Mouse (Mus musculus) heart, adult 2 months (tissue): ENCODE results near the gene Lrrc56. TPM values are rescaled to one million over a fixed set of nuclear protein-coding genes. Genes with fewer than 3 reads are reported as not detected.

Experiments
- DNase-seq, 2 experiments: peaks; one replicate each; pipeline ENCODE4 v3.0.0; 2021
- H3K27ac ChIP-seq: fragments of 200-600 bp; 2 replicates; pipeline ENCODE4 v1.8.1; 2022
- H3K27me3 ChIP-seq: fragments of 200-500 bp; 2 replicates; pipeline ENCODE4 v1.6.1; 2012; ENCODE audit warnings: mild to moderate bottlenecking, low read length, inconsistent platforms, mixed read lengths; ENCODE audit not compliant: control insufficient read depth, insufficient read depth
- H3K36me3 ChIP-seq: fragments of 200-500 bp; 2 replicates; pipeline ENCODE4 v1.6.1; 2012; ENCODE audit warnings: low read length, inconsistent platforms; ENCODE audit not compliant: control insufficient read depth, insufficient read depth
- H3K4me1 ChIP-seq: fragments of 200-500 bp; 2 replicates; pipeline ENCODE4 v1.6.1; 2011; ENCODE audit warnings: low read length; ENCODE audit not compliant: control insufficient read depth, insufficient read depth
- H3K4me3 ChIP-seq: fragments of 200-600 bp; 2 replicates; pipeline ENCODE4 v1.8.1; 2022
- H3K79me2 ChIP-seq: fragments of 200-500 bp; replicated peaks from 2 replicates; pipeline ENCODE4 v1.6.1; 2012; ENCODE audit warnings: mild to moderate bottlenecking, inconsistent platforms, low read length, moderate library complexity, mixed read lengths; ENCODE audit not compliant: control insufficient read depth, insufficient read depth
- H3K9ac ChIP-seq: fragments of 200-500 bp; 2 replicates; pipeline ENCODE4 v1.6.1; 2012; ENCODE audit warnings: low read depth, mild to moderate bottlenecking, control low read depth, inconsistent platforms, low read length, mixed read lengths
- CTCF ChIP-seq: fragments of 200-600 bp; IDR thresholded peaks from 2 replicates; pipeline ENCODE4 v1.8.1; 2022; ENCODE audit warnings: antibody characterized with exemption, mild to moderate bottlenecking, moderate library complexity
- EP300 ChIP-seq: fragments of 200-500 bp; IDR thresholded peaks from 2 replicates; pipeline ENCODE4 v1.6.1; 2011; ENCODE audit warnings: low read depth, low read length, control low read depth; ENCODE audit not compliant: insufficient read depth
- POLR2A ChIP-seq: fragments of 200-500 bp; IDR thresholded peaks from 2 replicates; pipeline ENCODE4 v1.6.1; 2011; ENCODE audit warnings: mild to moderate bottlenecking, low read depth, low read length, control low read depth; ENCODE audit not compliant: insufficient read depth
- WGBS: fragments of 180-500 bp; shearing (Covaris S2); methylation state at CpG from one replicate; pipeline ENCODE4 v1.1.7; 2018; 5-methylcytosine and 5-hydroxymethylcytosine counted together
- intact Hi-C: fragments of 180-260 bp; cut with DNase I; formaldehyde crosslinking; loops from one replicate; pipeline ENCODE4 v1.15.1; 2025
- polyA plus RNA-seq: library from polyadenylated mRNA; depleted of rRNA; stranded (reverse); fragments of >200 nt; gene quantifications from 2 replicates; pipeline ENCODE4 v1.2.3, GENCODE M21; 2012
- total RNA-seq, 2 experiments: library from RNA; stranded (reverse); gene quantifications; 2 replicates each; pipeline ENCODE4 v1.2.3; 2021

Gene Lrrc56
- total and polyA plus RNA-seq, 3 experiments, result 2.3 to 4.9 (median 3.1) TPM

DNA sequence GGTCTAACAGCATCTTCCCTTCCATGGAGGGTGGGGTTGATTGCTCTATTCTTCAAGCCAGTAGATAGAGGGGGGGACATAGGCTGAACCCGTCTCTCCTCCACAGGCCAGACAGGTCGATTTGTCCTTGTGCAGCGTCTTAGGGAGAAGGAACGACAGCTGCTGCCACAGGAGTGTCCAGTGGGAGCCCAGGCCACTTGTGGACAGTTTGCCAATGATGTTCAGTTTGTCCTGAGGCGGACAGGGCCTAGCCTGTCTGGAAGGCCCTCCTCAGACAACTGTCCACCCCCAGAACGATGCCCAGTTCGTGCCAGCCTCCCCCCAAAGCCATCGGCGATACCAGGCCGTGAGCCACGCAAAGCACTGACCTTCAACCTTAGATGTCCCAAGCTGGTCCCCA is 22.9 kb downstream of the Lrrc56 start:
- 87% methylated on average over 11 of the region's 11 CpGs for WGBS

DNA sequence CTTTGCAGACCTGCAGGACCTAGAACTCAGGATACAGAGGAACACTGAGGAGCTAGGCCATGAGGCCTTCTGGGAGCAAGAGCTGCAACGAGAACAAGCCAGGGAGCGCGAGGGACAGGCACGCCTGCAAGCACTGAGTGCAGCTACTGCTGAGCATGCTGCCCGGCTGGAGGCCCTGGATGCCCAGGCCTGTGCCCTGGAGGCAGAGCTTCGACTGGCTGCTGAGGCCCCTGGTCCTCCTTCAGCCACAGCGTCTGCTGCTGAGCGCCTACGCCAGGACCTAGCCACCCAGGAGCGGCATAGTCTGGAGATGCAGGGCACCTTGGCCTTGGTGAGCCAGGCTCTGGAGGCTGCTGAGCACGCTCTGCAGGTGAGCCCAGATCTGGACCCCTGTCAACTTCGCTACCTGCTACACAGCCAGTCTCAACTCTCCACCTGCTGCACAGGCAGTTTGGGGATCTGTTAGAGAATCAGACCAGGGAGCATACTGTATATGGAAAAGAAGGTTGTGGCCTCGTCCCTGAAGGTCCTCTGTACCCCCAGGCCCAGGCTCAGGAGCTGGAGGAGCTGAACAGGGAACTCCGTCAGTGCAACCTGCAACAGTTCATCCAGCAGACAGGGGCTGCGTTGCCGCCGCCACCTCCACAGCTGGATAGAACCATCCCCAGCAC is 23.5 kb downstream of the Lrrc56 start:
- no peak overlapping the region for H3K9ac ChIP-seq
- no peak overlapping the region for H3K27ac ChIP-seq
- H3K27me3 ChIP-seq, result no peaks in the 10 kb centered on the region
- peaks cover 8% of the 10 kb centered on the region for H3K4me1 ChIP-seq
- H3K79me2 ChIP-seq, result no peaks in the 10 kb centered on the region
- TF ChIP-seq POLR2A (no peak), CTCF (no peak), EP300 (no peak)
- intact Hi-C loops, result no loop called here
- H3K4me3 ChIP-seq, result no peak overlapping the region
- no peak for DNase-seq
- no peaks in the 10 kb centered on the region for H3K36me3 ChIP-seq
- 95% methylated on average over 17 of the region's 17 CpGs for WGBS

More for the DNA sequence above, 22.9 kb downstream of the Lrrc56 start:
- intact Hi-C loops, result no loop called here
- peaks cover 3% of the 10 kb centered on the region for H3K4me1 ChIP-seq
- H3K9ac ChIP-seq, result no peak overlapping the region
- H3K27me3 ChIP-seq, result no peaks in the 10 kb centered on the region
- DNase-seq, result no peak
- no peak overlapping the region for H3K27ac ChIP-seq
- TF ChIP-seq POLR2A (no peak), EP300 (no peak), CTCF (no peak)
- no peaks in the 10 kb centered on the region for H3K79me2 ChIP-seq
- no peaks in the 10 kb centered on the region for H3K36me3 ChIP-seq
- H3K4me3 ChIP-seq, result no peak overlapping the region

DNA sequence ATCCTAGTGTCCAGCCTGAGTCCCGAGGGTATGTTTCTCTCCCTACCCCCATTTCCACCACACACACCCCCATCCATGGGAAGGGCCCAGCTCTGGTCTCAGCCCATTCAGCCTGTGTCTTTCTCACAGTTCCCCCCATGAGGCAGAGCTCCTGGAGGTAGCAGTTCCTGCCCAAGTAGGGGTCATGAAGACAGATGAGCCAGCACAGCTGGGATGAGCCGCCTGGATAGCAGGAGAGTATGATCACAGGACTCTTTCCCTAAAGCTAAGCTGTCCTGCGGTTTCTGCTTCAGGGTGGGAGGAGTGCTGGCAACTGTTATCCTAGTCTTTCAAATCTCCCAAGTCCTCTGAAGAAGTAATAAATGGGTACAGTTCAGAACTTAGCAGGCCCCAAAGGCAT is 24.2 kb downstream of the Lrrc56 start:
- Histone ChIP-seq H3K79me2 (no peaks in the 10 kb centered on the region), H3K9ac (no peak overlapping the region), H3K36me3 (no peaks in the 10 kb centered on the region), H3K4me3 (no peak overlapping the region), H3K27me3 (no peaks in the 10 kb centered on the region), H3K27ac (no peak overlapping the region), H3K4me1 (peaks cover 9% of the 10 kb centered on the region)
- intact Hi-C loops, result no loop called here
- DNase-seq, result no peak
- WGBS, result 76% methylated on average over 3 of the region's 3 CpGs
- no peak for TF ChIP-seq POLR2A
- no peak for TF ChIP-seq CTCF
- TF ChIP-seq EP300, result no peak

DNA sequence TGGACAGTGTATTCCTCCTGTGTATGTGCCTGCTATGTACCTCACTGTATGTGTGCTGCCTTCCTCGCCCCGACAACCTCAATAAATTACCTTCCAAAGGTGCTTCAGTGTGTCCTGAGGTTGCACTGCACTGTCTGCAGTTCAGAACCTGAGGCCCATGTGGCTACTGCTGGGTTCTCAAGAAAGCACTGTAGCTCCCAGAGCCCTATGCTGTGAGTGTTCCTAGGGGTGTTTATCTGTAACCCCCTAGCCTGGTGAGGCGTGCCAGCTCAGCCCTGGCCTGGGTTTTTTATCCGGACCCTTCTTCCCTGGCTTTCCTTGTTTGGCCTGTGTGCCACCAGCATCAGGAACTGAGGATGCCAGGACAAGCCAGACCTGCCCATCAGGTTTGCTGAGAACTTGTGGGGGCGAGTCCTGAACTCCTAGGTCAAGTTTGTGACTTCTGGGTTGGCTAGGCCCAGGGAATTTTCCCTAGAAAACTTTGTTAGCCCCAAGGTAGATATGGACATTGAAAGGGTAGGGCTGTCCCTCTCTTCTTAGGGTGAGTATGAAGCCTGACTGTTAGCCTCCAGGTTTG is 24.7 kb downstream of the Lrrc56 start:
- intact Hi-C loops, result no loop called here
- DNase-seq, result no peak
- H3K27me3 ChIP-seq, result no peaks in the 10 kb centered on the region
- H3K27ac ChIP-seq, result no peak overlapping the region
- WGBS, result 89% methylated on average over 5 of the region's 5 CpGs
- H3K36me3 ChIP-seq, result no peaks in the 10 kb centered on the region
- H3K9ac ChIP-seq, result no peak overlapping the region
- H3K4me3 ChIP-seq, result no peak overlapping the region
- TF ChIP-seq EP300 (no peak), CTCF (no peak), POLR2A (no peak)
- no peaks in the 10 kb centered on the region for H3K79me2 ChIP-seq
- peaks cover 9% of the 10 kb centered on the region for H3K4me1 ChIP-seq

GRCm38 (mm10) chr7:141219558-141220099 is 25.7 kb downstream of the Lrrc56 start:
- no peak for TF ChIP-seq POLR2A
- no peak for TF ChIP-seq EP300
- TF ChIP-seq CTCF, result no peak
- 95% methylated on average over 1 of the region's 1 CpGs for WGBS
- no peaks in the 10 kb centered on the region for H3K79me2 ChIP-seq
- peaks cover 9% of the 10 kb centered on the region for H3K4me1 ChIP-seq
- no peak overlapping the region for H3K4me3 ChIP-seq
- intact Hi-C loops, result no loop called here
- no peak overlapping the region for H3K9ac ChIP-seq
- H3K36me3 ChIP-seq, result no peaks in the 10 kb centered on the region
- DNase-seq, result no peak
- H3K27ac ChIP-seq, result no peak overlapping the region
- no peaks in the 10 kb centered on the region for H3K27me3 ChIP-seq

GRCm38 (mm10) chr7:141220377-141220776 is 26.4 kb downstream of the Lrrc56 start:
- H3K79me2 ChIP-seq, result no peaks in the 10 kb centered on the region
- intact Hi-C loops, result no loop called here
- no peak for TF ChIP-seq EP300
- no peak for DNase-seq
- no peaks in the 10 kb centered on the region for H3K36me3 ChIP-seq
- no peak overlapping the region for H3K4me3 ChIP-seq
- no peaks in the 10 kb centered on the region for H3K27me3 ChIP-seq
- H3K27ac ChIP-seq, result no peak overlapping the region
- 83% methylated on average over 1 of the region's 1 CpGs for WGBS
- no peak overlapping the region for H3K9ac ChIP-seq
- peaks cover 9% of the 10 kb centered on the region for H3K4me1 ChIP-seq
